Mouse (Mus musculus): Measurements from ENCODE around the gene Chmp1a.

DNA sequence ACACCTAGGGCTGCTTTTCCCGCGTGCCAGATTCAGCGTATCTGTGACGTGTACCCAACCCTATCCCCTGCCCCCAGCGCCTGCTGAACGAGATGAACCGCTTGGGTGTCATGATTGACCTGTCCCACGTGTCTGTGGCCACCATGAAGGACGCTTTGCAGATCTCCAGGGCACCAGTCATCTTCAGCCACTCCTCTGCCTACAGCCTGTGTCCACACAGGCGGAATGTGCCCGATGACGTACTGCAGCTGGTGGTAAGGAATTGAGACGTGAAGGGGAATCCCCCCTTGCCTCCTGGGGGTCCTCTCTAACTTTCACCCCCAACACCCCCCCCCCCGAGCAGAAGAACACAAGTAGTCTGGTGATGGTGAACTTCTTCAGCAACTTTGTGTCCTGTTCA, 12.7 kb downstream of the Chmp1a start:
- TF ChIP-seq CTCF (IDR thresholded peaks at IDR 0.05; ENCODE audit: low read depth, low read length) (no peak), GATA1 (IDR thresholded peaks at IDR 0.05; ENCODE audit: borderline replicate concordance, low read length) (no peak), GATA2 (IDR thresholded peaks at IDR 0.05; ENCODE audit: borderline replicate concordance, low read depth, low read length) (no peak), POLR2AphosphoS5 (IDR thresholded peaks at IDR 0.05; ENCODE audit: insufficient replicate concordance, low read depth, low read length) (no peak)

All from G1E (cell line).